Comparison of ENCODE assay signal across 13 mouse cellular contexts in genomic region chr1:134193674-134194197, GRCm38 (mm10). TPM values are rescaled to one million over a fixed set of nuclear protein-coding genes. Genes with fewer than 3 reads are reported as not detected.
A peak's percentile ranks its signal among the peaks of the same experiment; 100 is the strongest.
DNase-seq lines count a peak whose midpoint lies in the region; ATAC-seq lines count a peak whose summit lies in the region.
"Had no signal": no experiment of that assay in that cellular context is flagged by ENCODE, and none has a peak within 500 bp of the region (broad histone marks: within the 10 kb centered on the region; RNA-seq: fewer than 3 reads in every experiment).

No protein-coding gene starts in this region.

- no peak overlapping the region for H3K9ac ChIP-seq in midbrain, embryonic 16.5 days (ENCODE audit: low read depth, low read length)
- H3K9ac ChIP-seq: liver, embryonic 12.5 days; stomach, embryonic 15.5 days had no signal

- H3K27me3 ChIP-seq in midbrain, embryonic 10.5 days (ENCODE audit: low read depth, poor library complexity, severe bottlenecking): peaks cover 20% of the 10 kb centered on the region; the same call in 1 of the 2 replicates
- no peaks in the 10 kb centered on the region for H3K27me3 ChIP-seq in midbrain, embryonic 16.5 days (ENCODE audit: control insufficient read depth, insufficient read depth, low read depth, low read length)
- H3K27me3 ChIP-seq: stomach, embryonic 15.5 days had no signal

- H3K4me2 ChIP-seq in midbrain, embryonic 16.5 days (ENCODE audit: low read length): no peak overlapping the region
- H3K4me2 ChIP-seq: liver, embryonic 12.5 days; stomach, embryonic 15.5 days had no signal

- WGBS in midbrain, embryonic 10.5 days: 72% methylated on average over 7 of the region's 7 CpGs
- WGBS in midbrain, embryonic 16.5 days: 71% methylated on average over 6 of the region's 7 CpGs

- peak; percentile 68 to 77 for DNase-seq in adrenal gland, adult (ENCODE audit: inconsistent age in 2 of 2, low spot score in 1 of 2)
- DNase-seq in adrenal gland, postnatal 14 days: no peak
- DNase-seq in gastrocnemius, postnatal 14 days: peak; percentile 23
- no peak for DNase-seq in gastrocnemius, postnatal 10 days
- no peak for DNase-seq in midbrain, embryonic 10.5 days (ENCODE audit: low spot score)
- no peak for DNase-seq in adipocyte (ENCODE audit: low spot score)
- no peak for DNase-seq in embryo, embryonic 10.5 days (ENCODE audit: low spot score)
- DNase-seq: kidney, postnatal 14 days had no signal

- H3K36me3 ChIP-seq in midbrain, embryonic 10.5 days: no peaks in the 10 kb centered on the region
- H3K36me3 ChIP-seq in midbrain, embryonic 16.5 days (ENCODE audit: control insufficient read depth, insufficient read depth, low read length): no peaks in the 10 kb centered on the region
- H3K36me3 ChIP-seq: liver, embryonic 12.5 days; stomach, embryonic 15.5 days had no signal

- intact Hi-C loops in gastrocnemius, postnatal 14 days (cut with DNase I; ENCODE audit: low total_unique reads): no loop called here

- peaks cover 43% of the 10 kb centered on the region for H3K4me1 ChIP-seq in midbrain, embryonic 10.5 days
- peaks cover 8% of the 10 kb centered on the region; the same call in 1 of the 2 replicates for H3K4me1 ChIP-seq in midbrain, embryonic 16.5 days (ENCODE audit: control insufficient read depth, insufficient read depth, low read length)

- ATAC-seq in midbrain, embryonic 16.5 days: no peak
- ATAC-seq: intestine, embryonic 16.5 days; liver, embryonic 12.5 days; lung, postnatal 0 days had no signal

- H3K9me3 ChIP-seq in midbrain, embryonic 10.5 days (replicated peaks): no peaks in the 10 kb centered on the region
- H3K9me3 ChIP-seq in midbrain, embryonic 16.5 days (replicated peaks; ENCODE audit: control insufficient read depth, low read length, poor library complexity, severe bottlenecking): no peaks in the 10 kb centered on the region
- H3K9me3 ChIP-seq: liver, embryonic 12.5 days; stomach, embryonic 15.5 days had no signal

- H3K4me3 ChIP-seq in midbrain, embryonic 10.5 days: no peak overlapping the region
- no peak overlapping the region for H3K4me3 ChIP-seq in midbrain, embryonic 16.5 days (ENCODE audit: low read depth, low read length)
- H3K4me3 ChIP-seq: liver, embryonic 12.5 days; stomach, embryonic 15.5 days had no signal

- peak overlapping the region; percentile 52; the same call in 1 of the 2 replicates for H3K27ac ChIP-seq in midbrain, embryonic 10.5 days (replicated peaks)
- no peak overlapping the region for H3K27ac ChIP-seq in midbrain, embryonic 16.5 days (ENCODE audit: low read length)
- H3K27ac ChIP-seq: liver, embryonic 12.5 days; stomach, embryonic 15.5 days had no signal

RNA-seq across cellular contexts. Expression of gene Mybph, which starts 0.5 kb away (rescaled TPM):
- not detected in 2 replicates for total RNA-seq in adrenal gland, postnatal 14 days (2021)
- 100 to 1,000 TPM; 716 to 830 TPM for total RNA-seq in gastrocnemius, postnatal 14 days (2021)
- 100 to 1,000 TPM; 204 to 410 TPM for total RNA-seq in gastrocnemius, postnatal 10 days (2021)
- 0.09 and 0.10 TPM in 2 replicates for polyA plus RNA-seq in midbrain, embryonic 10.5 days (2016; fragmentation: Nextera tagmentation; extraction: Ambion mirVana)
- 0.18 TPM in 1 of 2 replicates, not detected in the other for polyA plus RNA-seq in midbrain, embryonic 16.5 days (2015; fragmentation: Nextera tagmentation; extraction: Ambion mirVana)

RNA-seq across cellular contexts. Expression of gene Chil1, which starts 11.8 kb away (rescaled TPM):
- 1.1 and 1.2 TPM in 2 replicates for total RNA-seq in adrenal gland, postnatal 14 days (2021)
- 1 to 10 TPM; 1.4 to 2.0 TPM for total RNA-seq in gastrocnemius, postnatal 14 days (2021)
- 1 to 10 TPM; 1.9 TPM for total RNA-seq in gastrocnemius, postnatal 10 days (2021)
- 0.82 and 0.90 TPM in 2 replicates for polyA plus RNA-seq in midbrain, embryonic 10.5 days (2016; fragmentation: Nextera tagmentation; extraction: Ambion mirVana)
- polyA plus RNA-seq in midbrain, embryonic 16.5 days (2015; fragmentation: Nextera tagmentation; extraction: Ambion mirVana): 2.0 and 3.9 TPM in 2 replicates

RNA-seq across cellular contexts. Expression of gene Adora1, which starts 41.5 kb away (rescaled TPM):
- 78.9 and 91.9 TPM in 2 replicates for total RNA-seq in adrenal gland, postnatal 14 days (2021)
- total RNA-seq in gastrocnemius, postnatal 14 days (2021): under 1 TPM; 0.58 to 0.78 TPM
- under 1 TPM; 0.90 to 0.96 TPM for total RNA-seq in gastrocnemius, postnatal 10 days (2021)
- 0.14 and 0.17 TPM in 2 replicates for polyA plus RNA-seq in midbrain, embryonic 10.5 days (2016; fragmentation: Nextera tagmentation; extraction: Ambion mirVana)
- polyA plus RNA-seq in midbrain, embryonic 16.5 days (2015; fragmentation: Nextera tagmentation; extraction: Ambion mirVana): 18.0 and 26.6 TPM in 2 replicates

Comparison
In these comparisons a context has a peak if more than half of its experiments do, and no peak if none do; other contexts are left out.
1. DNase-seq: peak in adrenal gland, adult (2 of 2) and gastrocnemius, postnatal 14 days (single experiment); none in adrenal gland, postnatal 14 days (single experiment), gastrocnemius, postnatal 10 days (single experiment), midbrain, embryonic 10.5 days (single experiment), adipocyte (single experiment) and embryo, embryonic 10.5 days (single experiment).
2. RNA of gene Mybph, which starts 0.5 kb away (total RNA-seq): 716 to 830 TPM in gastrocnemius, postnatal 14 days and 204 to 410 TPM in gastrocnemius, postnatal 10 days; not detected in adrenal gland, postnatal 14 days; every median in the first group is over 100 times any median in the second.
3. RNA of gene Adora1, which starts 41.5 kb away (total RNA-seq): 78.9 to 91.9 TPM in adrenal gland, postnatal 14 days; 0.90 to 0.96 TPM in gastrocnemius, postnatal 10 days and 0.58 to 0.78 TPM in gastrocnemius, postnatal 14 days; every median in the first group is over 10 times any median in the second.